Mouse (Mus musculus) liver, embryonic 14.5 days (tissue): ENCODE measurements around the gene Tnrc18.

Experiments used
- CTCF ChIP-seq: IDR thresholded peaks from 2 replicates; pipeline ENCODE4 v1.5.1; 2016; ENCODE audit warnings: antibody characterized with exemption, low read depth, control low read depth
- EP300 ChIP-seq: IDR thresholded peaks from 2 replicates; pipeline ENCODE4 v1.6.1; 2016; ENCODE audit warnings: antibody characterized with exemption, low read depth

DNA sequence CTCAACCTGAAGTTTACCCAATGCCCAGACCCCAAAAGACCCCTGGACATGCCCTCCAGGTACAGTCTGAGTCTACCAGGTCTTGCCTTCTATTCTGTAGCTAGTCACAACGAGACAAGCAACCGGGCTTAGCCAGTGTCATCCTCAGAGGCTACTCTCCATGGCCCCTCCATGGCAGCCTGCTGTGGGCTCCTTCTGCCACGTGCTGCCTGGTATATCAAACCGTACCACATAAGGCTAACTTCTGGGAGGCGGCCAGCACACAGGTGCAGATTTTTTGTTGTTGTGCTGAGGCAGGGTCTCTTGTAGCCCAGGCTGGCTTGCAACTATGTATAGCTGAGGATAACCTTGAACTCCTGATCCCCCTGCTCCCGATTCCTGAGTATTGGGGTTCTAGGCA is 101.4 kb downstream of the Tnrc18 start:
- no peak for TF ChIP-seq CTCF
- TF ChIP-seq EP300 = no peak
